Mouse (Mus musculus) midbrain, embryonic 14.5 days (tissue): Measurements from ENCODE around the gene Eif3g. TPM values are rescaled to one million over a fixed set of nuclear protein-coding genes. Genes with fewer than 3 reads are reported as not detected.

Experiments
- ATAC-seq: fragments of 200-750 bp; cut with Nextera tagmentation; 2 replicates; pipeline ENCODE4 v1.8.0; 2017; ENCODE audit warnings: moderate number of reproducible peaks, moderate library complexity; ENCODE audit not compliant: low FRiP score, low TSS enrichment
- DNase-seq: peaks from one replicate; pipeline ENCODE4 v3.0.0-alpha.2; 2015
- H3K27ac ChIP-seq: fragments of 300-500 bp; sonication (generic); replicated peaks from 2 replicates; pipeline ENCODE4 v1.5.1; 2014; ENCODE audit warnings: mild to moderate bottlenecking, low read depth, low read length, moderate library complexity
- H3K27me3 ChIP-seq: fragments of 300-500 bp; sonication (generic); 2 replicates; pipeline ENCODE4 v1.6.1; 2014; ENCODE audit warnings: low read length, control low read depth, mixed read lengths; ENCODE audit not compliant: control insufficient read depth, insufficient read depth
- H3K36me3 ChIP-seq: fragments of 300-500 bp; sonication (generic); 2 replicates; pipeline ENCODE4 v1.6.1; 2014; ENCODE audit warnings: low read length, control low read depth; ENCODE audit not compliant: control insufficient read depth, insufficient read depth
- H3K4me1 ChIP-seq: fragments of 300-500 bp; sonication (generic); 2 replicates; pipeline ENCODE4 v1.6.1; 2014; ENCODE audit warnings: mild to moderate bottlenecking, antibody characterized with exemption, low read length, control low read depth; ENCODE audit not compliant: control insufficient read depth, insufficient read depth
- H3K4me2 ChIP-seq: fragments of 300-500 bp; sonication (generic); 2 replicates; pipeline ENCODE4 v1.6.1; 2014; ENCODE audit warnings: mild to moderate bottlenecking, low read length, moderate library complexity
- H3K4me3 ChIP-seq: fragments of 300-500 bp; sonication (generic); replicated peaks from 2 replicates; pipeline ENCODE4 v1.5.1; 2014; ENCODE audit warnings: low read depth, low read length
- H3K9ac ChIP-seq: fragments of 300-500 bp; sonication (generic); replicated peaks from 2 replicates; pipeline ENCODE4 v1.6.1; 2014; ENCODE audit warnings: mild to moderate bottlenecking, low read length, moderate library complexity
- H3K9me3 ChIP-seq: fragments of 300-500 bp; sonication (generic); 2 replicates; pipeline ENCODE4 v1.6.1; 2016; ENCODE audit warnings: low read length, control low read depth, mixed read lengths; ENCODE audit not compliant: control insufficient read depth
- WGBS: fragments of 180-500 bp; shearing (Covaris S2); extraction: QIAGEN DNeasy Blood & Tissue Kit; methylation state at CpG from one replicate; pipeline ENCODE4 v1.1.7; 2014; 5-methylcytosine and 5-hydroxymethylcytosine counted together
- polyA plus RNA-seq: library from polyadenylated mRNA; unstranded; fragments of >200 nt; fragmentation: Nextera tagmentation; extraction: Ambion mirVana; gene quantifications from 2 replicates; pipeline ENCODE4 v1.2.1, GENCODE M21; 2014

The Eif3g gene
- polyA plus RNA-seq, 1 experiment from 2014 or later: 231 TPM

GRCm38 (mm10) chr9:20878710-20879065 is 19.7 kb downstream of the Eif3g start:
- peak overlapping the region; percentile 40 for H3K4me3 ChIP-seq
- H3K27ac ChIP-seq: peak overlapping the region; percentile 93
- DNase-seq: no peak
- peak; percentile 18; the same call in 1 of the 2 replicates for ATAC-seq
- H3K27me3 ChIP-seq: no peaks in the 10 kb centered on the region
- WGBS: 20% methylated on average over 10 of the region's 10 CpGs
- peak overlapping the region; percentile 72 for H3K4me2 ChIP-seq
- no peaks in the 10 kb centered on the region for H3K9me3 ChIP-seq
- H3K9ac ChIP-seq: peak overlapping the region; percentile 68
- no peaks in the 10 kb centered on the region for H3K36me3 ChIP-seq
- peaks cover 3% of the 10 kb centered on the region; the same call in 1 of the 2 replicates for H3K4me1 ChIP-seq

GRCm38 (mm10) chr9:20878041-20878709 is 20.2 kb downstream of the Eif3g start:
- Histone ChIP-seq H3K9me3 (no peaks in the 10 kb centered on the region), H3K27ac (peak overlapping the region; percentile 93), H3K4me2 (peak overlapping the region; percentile 72), H3K4me1 (peaks cover 3% of the 10 kb centered on the region; the same call in 1 of the 2 replicates), H3K4me3 (peak overlapping the region; percentile 40), H3K9ac (peak overlapping the region; percentile 68), H3K27me3 (no peaks in the 10 kb centered on the region), H3K36me3 (no peaks in the 10 kb centered on the region)
- under 1% methylated on average over 69 of the region's 69 CpGs for WGBS
- ATAC-seq: peak; percentile 93
- peak; percentile 100 for DNase-seq

- Histone ChIP-seq H3K4me1 (peaks cover 3% of the 10 kb centered on the region; the same call in 1 of the 2 replicates), H3K4me3 (peak overlapping the region; percentile 40), H3K9me3 (no peaks in the 10 kb centered on the region), H3K4me2 (peak overlapping the region; percentile 72), H3K36me3 (no peaks in the 10 kb centered on the region), H3K9ac (peak overlapping the region; percentile 37; the same call in 1 of the 2 replicates), H3K27me3 (no peaks in the 10 kb centered on the region), H3K27ac (peak overlapping the region; percentile 93)
- WGBS: 35% methylated on average over 14 of the region's 14 CpGs
- DNase-seq (no peak), ATAC-seq (no peak; the same call in 1 of the 2 replicates)
These were observed 21.0 kb downstream of the Eif3g start for GRCm38 (mm10) chr9:20877118-20878040.

- H3K9me3 ChIP-seq: no peaks in the 10 kb centered on the region
- WGBS: 72% methylated on average over 9 of the region's 9 CpGs
- H3K4me1 ChIP-seq: peaks cover 3% of the 10 kb centered on the region; the same call in 1 of the 2 replicates
- no peak overlapping the region for H3K4me3 ChIP-seq
- ATAC-seq (no peak), DNase-seq (no peak)
- no peak overlapping the region for H3K9ac ChIP-seq
- H3K36me3 ChIP-seq: no peaks in the 10 kb centered on the region
- no peaks in the 10 kb centered on the region for H3K27me3 ChIP-seq
- H3K4me2 ChIP-seq: no peak overlapping the region
- H3K27ac ChIP-seq: no peak overlapping the region
These were observed 21.9 kb downstream of the Eif3g start for GRCm38 (mm10) chr9:20876318-20877117.

GRCm38 (mm10) chr9:20875021-20875790 is 23.2 kb downstream of the Eif3g start:
- WGBS: 69% methylated on average over 23 of the region's 23 CpGs
- peaks cover 3% of the 10 kb centered on the region; the same call in 1 of the 2 replicates for H3K4me1 ChIP-seq
- peaks cover 4% of the 10 kb centered on the region; the same call in 1 of the 2 replicates for H3K27me3 ChIP-seq
- H3K4me3 ChIP-seq: no peak overlapping the region
- no peak overlapping the region for H3K4me2 ChIP-seq
- DNase-seq: no peak
- no peaks in the 10 kb centered on the region for H3K9me3 ChIP-seq
- H3K27ac ChIP-seq: no peak overlapping the region
- ATAC-seq: no peak
- no peaks in the 10 kb centered on the region for H3K36me3 ChIP-seq
- H3K9ac ChIP-seq: no peak overlapping the region

GRCm38 (mm10) chr9:20873521-20873920 is 24.9 kb downstream of the Eif3g start:
- no peak overlapping the region for H3K9ac ChIP-seq
- 87% methylated on average over 12 of the region's 12 CpGs for WGBS
- H3K4me2 ChIP-seq: no peak overlapping the region
- H3K4me1 ChIP-seq: peaks cover 3% of the 10 kb centered on the region; the same call in 1 of the 2 replicates
- no peaks in the 10 kb centered on the region for H3K9me3 ChIP-seq
- no peak overlapping the region for H3K4me3 ChIP-seq
- DNase-seq: no peak
- H3K36me3 ChIP-seq: no peaks in the 10 kb centered on the region
- peaks cover 21% of the 10 kb centered on the region for H3K27me3 ChIP-seq
- no peak overlapping the region for H3K27ac ChIP-seq
- ATAC-seq: no peak

GRCm38 (mm10) chr9:20872991-20873390 is 25.4 kb downstream of the Eif3g start:
- Histone ChIP-seq H3K9me3 (no peaks in the 10 kb centered on the region), H3K4me1 (peaks cover 3% of the 10 kb centered on the region; the same call in 1 of the 2 replicates), H3K9ac (no peak overlapping the region), H3K27ac (no peak overlapping the region), H3K4me2 (no peak overlapping the region), H3K36me3 (no peaks in the 10 kb centered on the region), H3K4me3 (no peak overlapping the region), H3K27me3 (peaks cover 25% of the 10 kb centered on the region)
- DNase-seq: no peak
- ATAC-seq: no peak
- 92% methylated on average over 7 of the region's 10 CpGs for WGBS
